Mouse (Mus musculus): Measurements from ENCODE around the gene Adra2a.

The Adra2a gene

DNA sequence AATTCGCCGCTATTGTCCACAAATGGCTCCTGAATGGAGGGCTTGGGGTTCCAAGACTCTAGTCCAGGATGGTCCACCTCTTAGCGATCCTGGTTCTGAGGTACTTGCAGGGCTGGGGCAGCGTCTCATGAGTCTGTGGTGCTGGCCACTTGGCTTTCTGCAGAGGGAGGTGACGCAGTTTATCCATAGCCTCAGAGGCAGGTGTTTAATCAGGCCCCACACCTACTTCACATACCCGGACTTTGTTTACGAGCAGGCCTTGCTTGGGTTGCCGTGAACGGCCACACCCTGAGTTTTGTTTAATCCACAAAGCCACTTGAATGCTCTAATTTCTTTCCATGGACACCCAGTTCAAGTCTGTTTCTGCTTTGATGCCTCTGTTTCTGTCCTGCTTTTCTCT, 37.4 kb downstream of the Adra2a start:
- DNase-seq = no peak

DNA sequence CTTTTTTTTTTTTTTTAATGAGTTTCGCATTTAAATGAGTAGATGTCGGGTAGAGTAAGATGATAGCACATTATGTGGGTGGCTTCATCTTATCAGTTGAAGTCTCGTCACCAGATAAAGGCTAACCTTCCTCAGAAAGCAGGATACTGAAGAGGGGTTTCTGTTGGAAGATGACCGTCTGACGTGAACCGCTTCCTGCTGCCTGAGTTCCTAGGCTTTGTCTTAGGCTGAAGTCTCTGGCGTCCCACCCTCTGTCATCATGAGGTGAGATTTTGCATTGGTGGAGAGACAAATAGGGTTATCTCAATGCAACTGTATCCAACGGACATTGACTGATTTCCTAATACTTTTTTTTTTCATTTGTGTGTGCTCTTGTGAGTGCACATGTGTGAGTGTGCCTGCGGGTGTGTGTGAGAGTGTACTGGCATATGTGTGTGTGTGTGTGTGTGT, 37.8 kb downstream of the Adra2a start:
- no peak for DNase-seq

DNA sequence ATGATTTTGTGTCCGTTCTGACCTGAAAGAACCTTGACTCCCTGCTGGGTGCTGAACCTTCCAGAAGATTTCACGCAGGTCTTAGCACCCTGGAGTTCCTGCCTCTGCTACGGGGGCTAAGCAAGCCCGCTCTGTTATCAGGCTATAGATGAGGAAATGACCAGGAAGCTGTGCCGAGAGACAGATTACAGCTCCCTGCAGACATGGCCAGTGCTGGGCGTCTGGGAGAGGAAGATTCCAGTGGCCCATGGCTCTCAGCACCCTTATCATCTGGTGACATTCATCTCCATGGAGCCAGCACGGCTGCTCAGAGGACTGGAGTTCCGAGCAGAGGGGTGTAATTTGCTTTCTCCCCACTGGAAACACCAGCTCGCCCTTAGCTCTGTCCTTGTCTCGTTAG, 43.4 kb downstream of the Adra2a start:
- no peak for DNase-seq

DNA sequence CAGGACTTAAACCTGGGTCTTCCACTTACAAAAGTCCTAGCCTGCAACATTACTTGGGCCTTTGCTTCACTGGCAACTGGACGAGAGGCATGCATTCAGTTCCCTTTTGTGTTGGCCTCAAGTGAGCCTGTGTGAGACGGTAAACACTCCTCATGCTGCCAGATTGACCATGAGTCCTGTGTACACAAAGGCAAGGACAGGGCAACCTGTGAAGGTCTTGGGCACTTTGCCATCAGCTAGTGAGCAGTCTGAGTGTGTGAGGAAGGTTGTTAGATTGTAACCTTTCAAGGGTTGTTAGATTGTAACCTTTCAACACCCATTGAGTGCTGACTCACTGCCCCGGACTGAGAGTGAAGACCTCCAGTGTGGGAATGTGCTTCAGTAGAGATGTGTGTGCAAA, 49.6 kb downstream of the Adra2a start:
- peak; percentile 11 for DNase-seq

DNA sequence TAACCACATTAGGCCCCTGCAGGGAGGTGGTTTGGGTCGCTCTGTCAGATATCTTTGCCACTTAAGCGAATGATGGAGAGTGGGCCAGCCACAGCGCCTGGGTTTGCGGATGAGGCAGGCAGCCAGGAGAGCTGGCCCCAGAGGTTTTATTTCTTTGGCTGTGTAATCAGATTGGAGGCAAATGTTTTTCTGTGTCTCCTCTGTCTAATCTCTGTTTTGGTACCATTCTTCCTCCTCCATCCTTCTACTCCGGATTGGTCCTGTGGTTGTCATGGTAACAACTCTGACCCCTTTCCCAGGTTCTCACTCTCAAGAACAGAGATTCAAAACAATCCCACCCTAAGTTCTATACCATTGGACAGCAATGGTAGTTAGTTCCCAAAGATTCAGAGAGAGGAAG, 51.8 kb downstream of the Adra2a start:
- no peak for DNase-seq

DNA sequence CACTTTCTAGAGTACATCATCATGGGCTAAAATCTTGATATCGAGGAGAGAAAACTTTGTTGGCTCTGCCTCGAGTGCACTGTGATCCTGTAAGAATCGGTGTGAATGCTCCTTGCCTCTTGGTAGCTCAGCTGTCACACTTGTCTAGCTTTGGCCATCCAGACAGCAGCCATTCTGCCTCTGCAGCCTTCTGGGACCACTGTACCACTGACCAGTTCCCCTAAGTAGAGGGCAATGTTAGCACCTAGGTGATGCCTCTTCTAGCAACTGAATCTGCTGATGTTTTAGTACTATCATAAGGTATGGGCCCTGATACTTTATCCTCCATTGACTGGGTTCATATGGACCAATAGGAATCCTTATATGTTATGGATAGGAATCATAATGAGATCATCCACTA, 54.4 kb downstream of the Adra2a start:
- no peak for DNase-seq
